Mouse (Mus musculus) small intestine, adult 2 months (tissue): Measurements from ENCODE around the gene Strn3.

Experiments used
- CTCF ChIP-seq: fragments of 200-500 bp; IDR thresholded peaks from 2 replicates; pipeline ENCODE4 v1.5.1; 2012; ENCODE audit warnings: low read depth, mild to moderate bottlenecking, control low read depth, inconsistent platforms, low read length, moderate library complexity, mixed read lengths; ENCODE audit not compliant: insufficient replicate concordance, insufficient read length; ENCODE audit errors: extremely low read depth
- POLR2A ChIP-seq: fragments of 200-500 bp; IDR thresholded peaks from 2 replicates; pipeline ENCODE4 v1.6.1; 2012; ENCODE audit warnings: low read depth, mild to moderate bottlenecking, control low read depth, inconsistent platforms, low read length, moderate library complexity

GRCm38 (mm10) chr12:51636689-51637470 lies 54.8 kb downstream of the Strn3 start:
- TF ChIP-seq CTCF (no peak), POLR2A (no peak)
